Mouse (Mus musculus) frontal cortex, postnatal 10 days (tissue): Measurements from ENCODE around the gene Hmx2.

Source experiments
- DNase-seq, 2 experiments: peaks; one replicate each; pipeline ENCODE4 v3.0.0; 2022; ENCODE audit warnings: low spot score in 2 of 2, mixed read lengths in 1 of 2

Gene Hmx2

DNA sequence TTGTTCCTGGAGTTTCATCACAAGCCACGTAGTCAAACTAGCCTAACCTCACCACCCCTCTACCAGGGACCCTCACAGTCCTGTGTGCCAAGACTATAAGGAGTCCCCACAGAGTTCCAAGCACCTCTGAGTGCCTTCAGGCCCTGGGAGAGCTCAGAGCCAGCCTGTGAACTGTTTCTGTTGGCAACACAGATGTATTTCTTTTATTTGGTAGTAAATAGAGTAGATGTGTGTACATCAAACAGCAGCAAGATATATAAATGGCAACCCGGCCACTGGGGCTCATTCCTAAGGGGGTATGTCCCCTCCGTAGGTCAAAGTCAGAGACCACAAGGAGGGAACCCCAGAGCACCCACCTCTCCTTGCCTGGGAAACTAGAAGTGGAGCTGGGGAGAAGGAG lies at the start of gene Hmx2:
Hmx2 (plus strand) TSS at position 301 of the 400 bp plus-strand sequence.
- no peak for DNase-seq

DNA sequence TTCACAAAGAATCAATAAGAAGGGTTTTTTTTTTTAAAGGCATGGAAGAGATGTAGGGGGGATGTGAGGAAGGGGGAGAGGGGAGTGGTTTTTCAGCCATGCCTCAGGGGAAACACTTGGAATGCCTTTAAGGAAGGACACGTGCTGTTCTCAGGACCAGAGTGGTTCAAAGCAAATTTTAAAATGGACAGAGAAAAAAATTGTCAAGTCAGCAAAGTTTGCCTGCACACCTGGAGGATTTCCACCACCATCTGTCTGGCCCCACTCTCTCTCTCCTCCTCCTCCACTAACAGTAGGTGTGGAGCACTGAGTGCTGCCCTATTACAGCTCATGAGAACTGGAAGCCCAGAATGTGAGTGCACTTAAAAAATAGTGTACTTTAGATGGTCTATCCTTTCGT lies 44.8 kb upstream of the Hmx2 start:
- DNase-seq, result no peak

DNA sequence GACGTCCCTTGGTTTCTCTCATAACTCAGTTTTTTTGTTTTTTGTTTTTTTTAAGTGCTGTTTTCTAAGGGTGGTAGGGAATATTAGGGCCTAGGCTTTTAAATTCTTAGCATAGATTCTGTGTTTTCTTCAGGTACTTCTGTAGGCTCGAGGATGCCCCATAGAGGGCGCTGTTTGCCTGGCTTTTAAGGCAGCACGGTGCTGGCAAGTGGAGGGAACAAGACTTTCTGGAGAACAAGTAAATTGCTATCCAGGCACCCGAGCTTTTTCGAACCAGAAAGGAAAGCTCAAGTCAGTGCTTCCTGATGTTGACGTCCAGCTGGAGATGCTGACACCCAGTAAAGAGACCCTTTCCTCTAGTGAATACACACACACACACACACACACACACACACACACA lies 8.6 kb upstream of the Hmx2 start:
- peak; percentile 53 to 76 for DNase-seq

DNA sequence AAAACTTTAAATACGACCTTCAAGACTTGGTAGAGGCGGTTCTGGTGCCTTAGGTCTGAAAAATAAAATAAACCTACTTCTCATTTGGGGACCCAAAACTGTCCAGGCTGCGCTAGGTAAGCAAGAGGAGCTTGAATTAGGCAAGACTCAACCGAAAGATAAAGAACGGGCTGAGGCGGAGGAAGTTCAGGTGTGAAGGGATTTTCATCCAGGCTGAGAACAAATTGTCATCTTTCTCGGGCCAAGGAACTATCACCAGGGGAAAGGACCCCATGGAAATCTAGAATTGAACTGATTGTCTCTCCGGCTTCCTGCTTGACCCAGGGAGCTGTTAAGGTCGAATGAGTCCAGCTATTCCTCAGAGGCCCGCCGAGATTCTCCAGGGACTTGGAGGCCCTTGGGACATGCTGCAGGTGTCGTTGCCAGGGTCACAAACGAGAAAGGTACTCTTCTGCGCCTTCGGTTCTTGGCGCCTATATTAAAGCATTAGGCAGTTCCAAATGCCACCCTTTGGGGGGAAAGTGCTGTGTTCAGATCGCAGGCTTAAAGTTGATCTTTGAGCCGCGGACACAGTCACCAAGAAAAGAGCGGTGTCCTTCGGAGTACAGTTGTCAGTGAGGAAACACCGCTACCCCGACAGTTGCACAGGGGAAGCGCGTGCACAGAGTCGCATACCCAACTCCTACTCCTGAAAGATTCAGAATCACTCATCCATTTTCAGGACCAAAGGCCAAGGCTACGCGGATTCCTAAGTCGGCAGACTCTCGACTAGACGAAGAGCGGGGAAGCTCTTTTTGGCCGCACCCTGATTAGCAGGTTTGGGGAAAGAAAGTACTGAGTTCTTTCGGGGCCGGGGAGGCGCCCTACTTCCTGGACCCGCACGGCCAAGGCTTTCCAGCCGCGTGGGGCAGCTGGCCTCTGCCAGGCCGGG lies 7.1 kb upstream of the Hmx2 start:
- no peak for DNase-seq

DNA sequence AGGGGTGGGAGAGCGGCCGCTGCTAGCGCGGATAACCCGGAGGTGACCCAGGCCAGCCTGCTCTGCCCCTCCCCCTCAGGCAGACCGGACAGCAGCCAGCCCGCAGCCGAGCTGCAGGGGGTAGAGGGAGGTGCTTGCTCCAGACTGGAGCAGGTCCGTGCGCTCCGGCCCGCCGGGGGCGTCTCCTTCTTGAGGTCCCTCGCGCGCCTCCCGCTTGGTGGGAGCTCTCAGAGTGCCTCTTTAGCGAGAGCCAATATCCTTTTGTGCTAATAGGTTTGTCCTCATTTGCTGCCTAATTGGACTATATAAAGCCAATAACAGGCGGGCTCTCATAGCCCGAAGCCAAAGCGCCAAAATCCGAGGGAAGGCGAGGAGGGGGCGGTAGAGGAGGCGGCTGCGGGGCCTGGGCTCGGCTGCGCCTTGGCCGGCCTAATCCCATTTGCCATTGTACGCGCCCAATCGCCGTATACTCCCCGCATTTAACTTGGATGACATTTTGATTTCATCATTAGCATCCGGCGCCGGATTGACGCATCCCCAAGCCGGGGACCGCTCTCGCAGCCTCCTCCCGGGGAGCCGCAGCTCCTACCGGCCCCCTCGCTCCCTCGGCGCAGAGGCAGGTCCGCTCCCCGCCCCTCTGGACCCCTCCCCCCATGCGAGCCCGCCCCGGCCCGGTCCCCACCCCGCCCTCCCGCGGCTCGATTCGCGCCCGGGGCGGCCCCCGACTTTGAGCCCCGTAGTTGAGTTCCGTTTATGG lies 6.3 kb upstream of the Hmx2 start, which contains the start of gene Hmx3:
Hmx3 (plus strand) TSS at position 753 of the 757 bp plus-strand sequence.
- no peak for DNase-seq

DNA sequence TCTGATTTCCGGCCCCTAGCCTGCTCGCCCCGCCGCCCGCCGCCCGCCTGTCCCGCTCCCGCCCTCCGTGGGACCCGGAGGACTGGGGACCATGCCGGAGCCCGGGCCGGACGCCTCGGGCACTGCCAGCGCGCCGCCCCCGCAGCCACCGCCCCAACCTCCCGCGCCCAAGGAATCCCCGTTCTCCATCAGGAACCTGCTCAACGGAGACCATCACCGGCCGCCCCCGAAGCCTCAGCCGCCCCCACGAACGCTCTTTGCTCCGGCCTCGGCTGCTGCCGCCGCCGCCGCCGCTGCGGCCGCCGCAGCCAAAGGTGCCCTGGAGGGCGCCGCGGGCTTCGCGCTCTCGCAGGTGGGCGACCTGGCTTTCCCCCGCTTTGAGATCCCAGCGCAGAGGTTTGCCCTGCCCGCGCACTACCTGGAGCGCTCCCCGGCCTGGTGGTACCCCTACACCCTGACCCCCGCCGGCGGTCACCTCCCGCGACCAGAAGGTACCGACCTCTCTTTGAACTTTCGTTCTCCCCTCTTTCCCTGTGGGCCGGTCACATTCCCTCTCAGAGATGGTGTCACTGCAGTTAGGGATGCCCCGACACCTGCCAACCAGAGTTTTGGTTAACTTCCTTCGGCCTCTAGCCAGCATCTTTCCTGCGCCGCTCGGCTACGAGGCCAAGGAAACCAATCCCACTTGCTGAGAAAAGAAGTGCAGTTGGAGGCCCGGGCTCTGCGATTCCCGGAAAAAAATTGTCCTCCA lies 5.5 kb upstream of the Hmx2 start:
- DNase-seq, result no peak

DNA sequence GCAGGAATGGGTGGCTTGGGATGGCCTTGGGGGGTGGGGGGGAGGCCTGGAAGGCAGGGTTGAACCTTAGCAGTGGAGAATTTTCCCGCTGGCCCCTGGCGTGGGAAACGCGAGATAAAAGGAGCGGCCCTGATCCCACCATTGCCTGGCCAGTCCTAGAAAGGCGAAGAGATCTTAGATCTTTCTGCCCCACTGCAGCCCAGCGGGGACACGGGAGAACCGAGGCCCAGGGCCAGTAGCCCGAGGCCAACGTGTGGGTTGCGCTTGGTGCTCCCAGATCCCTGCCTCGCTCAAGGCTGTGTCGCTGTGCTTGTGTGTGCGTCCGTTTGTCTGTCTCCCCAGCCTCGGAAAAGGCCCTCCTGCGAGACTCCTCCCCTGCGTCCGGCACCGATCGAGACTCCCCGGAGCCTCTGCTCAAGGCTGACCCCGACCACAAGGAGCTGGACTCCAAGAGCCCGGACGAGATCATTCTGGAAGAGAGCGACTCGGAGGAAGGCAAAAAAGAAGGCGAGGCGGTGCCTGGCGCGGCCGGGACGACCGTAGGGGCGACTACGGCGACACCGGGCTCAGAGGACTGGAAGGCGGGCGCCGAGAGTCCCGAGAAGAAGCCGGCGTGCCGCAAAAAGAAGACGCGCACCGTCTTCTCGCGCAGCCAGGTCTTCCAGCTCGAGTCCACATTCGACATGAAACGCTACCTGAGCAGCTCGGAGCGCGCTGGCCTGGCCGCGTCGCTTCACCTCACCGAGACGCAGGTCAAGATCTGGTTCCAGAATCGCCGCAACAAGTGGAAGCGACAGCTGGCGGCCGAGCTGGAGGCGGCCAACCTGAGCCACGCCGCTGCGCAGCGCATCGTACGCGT lies 4.7 kb upstream of the Hmx2 start:
- no peak for DNase-seq

DNA sequence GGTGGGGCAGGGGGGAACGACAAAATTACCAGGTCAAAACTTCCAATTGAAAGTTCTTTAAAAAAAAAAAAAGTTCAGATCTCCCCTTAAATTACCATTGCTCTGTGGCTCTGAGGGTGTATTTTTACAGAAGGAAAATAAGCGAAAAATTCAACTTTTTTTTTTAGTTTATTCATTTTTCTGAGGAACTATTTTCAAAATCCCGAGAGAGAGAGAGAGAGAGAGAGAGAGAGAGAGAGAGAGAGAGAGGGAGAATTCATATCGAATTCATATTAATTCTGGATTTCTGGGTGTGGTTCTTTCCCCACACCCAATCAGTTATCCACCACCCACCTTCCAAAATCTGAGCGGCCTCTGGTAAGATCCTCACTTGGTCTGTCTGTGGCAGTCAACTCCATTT lies 3.7 kb upstream of the Hmx2 start:
- no peak for DNase-seq

DNA sequence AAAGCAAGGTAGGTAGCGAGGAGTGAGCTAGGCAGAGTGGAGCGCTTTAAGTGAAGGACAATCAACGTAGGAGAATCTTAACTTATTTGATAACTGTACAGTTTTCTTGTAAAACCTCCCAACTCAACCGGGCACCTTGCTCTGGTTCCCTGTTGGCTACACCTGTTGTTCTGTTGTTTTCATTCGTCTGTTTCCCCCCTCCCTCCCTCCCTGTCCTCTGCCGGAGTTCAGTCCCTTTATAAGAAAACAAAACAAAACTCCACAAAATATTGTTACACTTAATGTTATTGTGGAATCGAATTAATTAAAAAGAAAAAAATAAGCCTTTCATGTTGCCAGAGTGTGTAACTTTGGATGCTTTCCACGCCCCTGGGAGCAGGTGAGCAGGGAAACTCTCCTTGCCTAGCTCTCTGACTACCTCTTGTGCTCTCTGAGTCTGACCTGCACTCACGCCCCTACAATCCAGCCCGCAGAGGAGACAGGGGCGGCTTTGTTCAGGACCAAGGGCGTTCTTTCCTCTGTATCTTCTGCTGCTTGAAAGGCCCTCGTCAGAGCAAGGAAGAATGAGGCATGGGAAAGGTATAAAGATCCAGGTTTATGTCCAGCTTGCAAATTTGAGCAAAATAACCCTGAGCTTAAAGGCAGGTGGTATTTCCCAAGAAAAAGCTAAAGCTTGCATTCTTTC lies 2.7 kb upstream of the Hmx2 start:
- DNase-seq, result no peak

DNA sequence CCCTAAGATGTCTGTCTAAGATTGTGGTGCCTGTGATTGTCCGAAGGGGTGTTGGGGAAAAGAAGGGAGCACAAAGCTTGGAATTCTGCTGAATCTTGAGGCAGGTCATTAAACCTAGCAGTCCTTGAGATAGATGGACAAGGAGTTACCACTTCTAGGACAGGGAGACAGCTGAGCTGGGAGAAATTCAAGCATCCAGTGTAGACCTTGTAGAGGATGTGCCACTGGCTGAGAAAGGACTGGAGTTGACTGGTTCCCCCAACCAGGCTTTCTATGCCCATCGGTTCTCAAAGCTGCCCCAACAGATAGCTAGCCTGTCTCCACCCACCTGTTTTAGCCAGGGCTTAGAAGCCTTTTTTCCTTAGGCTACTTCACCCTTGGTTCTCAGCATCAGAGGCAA lies 2.1 kb upstream of the Hmx2 start:
- no peak for DNase-seq

DNA sequence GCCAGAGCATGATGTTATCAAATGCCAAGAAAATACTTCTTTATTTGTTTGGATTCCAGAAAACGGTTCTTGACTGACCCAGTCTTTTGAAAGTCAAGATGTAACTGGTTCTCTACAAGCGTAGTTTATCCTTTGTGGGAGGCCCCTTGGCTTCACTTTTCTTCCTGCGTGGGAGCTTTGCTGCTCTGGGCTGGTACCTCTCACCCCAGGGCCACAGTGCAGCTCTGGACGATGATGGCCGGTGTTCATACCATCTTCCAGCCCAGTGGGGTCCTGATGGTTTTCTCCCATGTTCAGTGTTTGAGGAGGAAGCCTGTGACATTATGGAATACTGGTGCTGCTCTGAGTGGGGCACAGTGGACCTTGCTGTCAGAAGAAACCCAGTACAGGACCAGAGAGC lies 1.1 kb upstream of the Hmx2 start:
- DNase-seq, result no peak

DNA sequence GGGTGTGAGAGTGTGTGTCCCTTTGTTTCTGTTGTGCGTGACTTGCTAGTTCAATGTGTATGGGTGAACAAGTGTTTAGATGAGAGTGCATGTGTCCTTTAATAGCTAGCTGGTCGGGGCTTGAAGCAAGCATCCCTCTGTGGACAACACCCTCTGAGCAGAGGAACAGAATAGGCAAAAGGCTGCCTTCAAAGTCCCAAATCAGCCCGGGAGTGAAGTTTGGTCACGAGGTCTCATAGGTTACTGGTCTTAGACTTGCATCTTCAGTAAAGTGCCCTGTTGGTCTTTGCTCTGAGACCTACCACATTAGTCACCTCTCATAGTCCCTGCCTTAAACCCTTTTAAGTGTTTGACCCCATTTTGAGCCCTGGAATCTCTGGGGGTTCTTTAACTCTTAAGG lies 2.9 kb downstream of the Hmx2 start:
- no peak for DNase-seq

DNA sequence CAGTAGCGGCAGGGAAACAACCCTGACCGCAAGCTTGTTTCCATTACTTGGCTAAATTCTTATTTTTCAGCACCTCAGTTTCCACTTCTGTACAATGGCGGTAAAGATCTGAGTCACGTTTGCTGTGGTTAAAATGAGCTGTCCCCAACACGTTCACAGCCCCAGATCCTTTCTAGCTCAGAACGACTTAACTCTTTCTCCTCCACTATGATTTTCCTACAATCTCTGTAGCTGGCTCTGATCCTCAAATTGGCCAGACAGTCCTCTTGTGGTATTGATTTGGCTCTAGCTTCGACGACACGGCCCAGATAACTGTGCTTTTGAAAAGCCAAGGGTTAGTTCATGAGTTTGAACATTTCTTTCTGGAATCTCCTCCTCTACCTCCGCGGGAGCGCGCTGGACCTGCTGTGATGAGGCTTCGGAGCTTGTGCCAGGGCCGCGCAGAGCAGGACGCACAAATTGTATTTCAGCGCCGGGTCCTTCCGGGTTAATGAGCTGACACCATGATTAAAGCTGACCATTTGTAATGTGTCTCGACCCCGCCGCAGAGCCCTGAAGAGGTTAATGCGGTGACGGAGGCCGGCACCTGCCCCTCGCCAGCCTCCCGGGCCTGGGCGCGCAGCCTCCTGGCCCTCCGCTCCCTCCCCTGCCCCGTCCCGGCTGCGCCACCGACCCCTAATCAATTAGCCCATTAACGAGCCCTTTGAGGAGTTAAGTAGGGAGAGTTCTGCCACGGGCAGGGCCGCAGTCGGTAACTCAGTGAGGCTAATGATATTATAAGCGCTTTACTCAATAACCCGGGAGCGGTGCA lies 3.6 kb downstream of the Hmx2 start:
- DNase-seq, result no peak

DNA sequence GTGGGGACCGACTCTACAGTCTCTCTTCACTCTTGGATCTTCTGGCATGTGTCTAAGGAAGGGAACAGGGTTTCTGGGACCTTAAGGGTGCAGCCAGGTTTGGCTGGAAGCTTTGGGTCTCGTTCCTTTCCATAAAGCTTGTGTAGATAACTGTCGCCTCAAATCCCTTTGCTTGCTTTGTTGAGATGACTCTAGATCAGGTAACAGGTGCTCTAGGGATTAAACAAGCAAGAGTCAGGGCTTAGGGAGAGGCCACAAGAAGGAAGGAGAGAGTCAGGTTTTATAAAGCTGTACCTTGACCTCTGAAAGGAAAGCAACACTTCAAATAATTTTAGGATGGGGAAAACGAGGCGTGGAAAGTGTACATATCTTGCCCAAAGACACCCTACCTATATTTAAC lies 4.2 kb downstream of the Hmx2 start:
- no peak for DNase-seq

DNA sequence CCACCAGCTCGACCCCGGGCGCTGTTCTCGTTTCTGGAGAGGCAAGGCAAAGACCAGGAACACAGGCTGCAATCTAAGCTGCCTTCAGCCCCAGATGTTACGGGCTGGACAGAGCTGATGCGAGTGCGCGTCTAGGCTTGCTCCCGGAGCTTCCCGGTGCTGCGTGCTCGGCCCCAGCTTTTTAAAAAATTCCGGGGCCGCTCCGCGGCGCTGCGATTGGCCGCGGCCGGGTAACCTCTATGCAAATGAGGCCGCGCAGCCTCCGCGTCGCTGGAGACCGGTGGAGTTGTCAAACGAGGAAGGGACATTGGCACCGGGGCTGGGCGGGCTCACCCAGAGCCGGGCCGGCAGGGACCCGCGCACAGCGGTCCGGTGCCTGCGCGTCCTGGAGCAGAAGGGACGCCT lies 5.2 kb downstream of the Hmx2 start:
- DNase-seq, result no peak

DNA sequence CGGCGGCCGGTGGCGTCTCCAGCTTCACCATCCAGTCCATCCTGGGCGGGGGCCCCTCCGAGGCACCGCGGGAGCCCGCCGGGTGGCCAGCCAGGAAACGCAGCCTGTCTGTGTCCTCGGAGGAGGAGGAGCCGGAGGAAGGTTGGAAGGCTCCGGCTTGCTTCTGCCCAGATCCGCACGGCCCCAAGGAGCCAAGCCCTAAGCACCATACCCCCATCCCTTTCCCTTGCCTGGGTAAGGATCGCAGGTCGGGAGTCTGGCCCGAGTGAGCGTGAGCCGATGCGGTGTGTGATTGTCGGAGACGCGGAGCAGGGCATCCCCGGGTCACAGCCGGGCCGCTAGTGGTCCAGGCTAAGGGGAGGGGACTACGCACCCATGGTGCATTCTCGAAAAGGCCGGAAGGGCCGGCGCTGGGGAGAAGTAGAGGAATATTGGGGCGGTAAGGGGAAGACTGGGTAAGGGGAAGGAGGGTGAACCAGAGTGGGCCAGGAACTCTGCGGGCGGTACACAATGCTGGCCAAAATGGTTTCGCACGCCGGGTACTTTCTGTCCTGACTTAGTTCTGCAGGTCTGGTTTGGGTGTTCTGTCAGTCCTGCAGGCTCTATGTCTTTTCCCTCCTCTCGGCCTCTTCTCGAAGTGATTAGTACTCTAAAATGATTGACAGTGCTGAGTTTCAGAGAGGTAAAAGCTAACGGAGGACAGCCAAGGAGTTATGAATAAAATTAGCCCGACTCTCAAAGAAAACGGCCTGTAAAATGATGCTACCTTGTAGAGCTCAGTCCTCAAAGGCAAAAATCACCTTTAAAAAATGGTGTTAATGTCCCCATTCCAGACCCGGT lies 6.0 kb downstream of the Hmx2 start:
- DNase-seq, result no peak

DNA sequence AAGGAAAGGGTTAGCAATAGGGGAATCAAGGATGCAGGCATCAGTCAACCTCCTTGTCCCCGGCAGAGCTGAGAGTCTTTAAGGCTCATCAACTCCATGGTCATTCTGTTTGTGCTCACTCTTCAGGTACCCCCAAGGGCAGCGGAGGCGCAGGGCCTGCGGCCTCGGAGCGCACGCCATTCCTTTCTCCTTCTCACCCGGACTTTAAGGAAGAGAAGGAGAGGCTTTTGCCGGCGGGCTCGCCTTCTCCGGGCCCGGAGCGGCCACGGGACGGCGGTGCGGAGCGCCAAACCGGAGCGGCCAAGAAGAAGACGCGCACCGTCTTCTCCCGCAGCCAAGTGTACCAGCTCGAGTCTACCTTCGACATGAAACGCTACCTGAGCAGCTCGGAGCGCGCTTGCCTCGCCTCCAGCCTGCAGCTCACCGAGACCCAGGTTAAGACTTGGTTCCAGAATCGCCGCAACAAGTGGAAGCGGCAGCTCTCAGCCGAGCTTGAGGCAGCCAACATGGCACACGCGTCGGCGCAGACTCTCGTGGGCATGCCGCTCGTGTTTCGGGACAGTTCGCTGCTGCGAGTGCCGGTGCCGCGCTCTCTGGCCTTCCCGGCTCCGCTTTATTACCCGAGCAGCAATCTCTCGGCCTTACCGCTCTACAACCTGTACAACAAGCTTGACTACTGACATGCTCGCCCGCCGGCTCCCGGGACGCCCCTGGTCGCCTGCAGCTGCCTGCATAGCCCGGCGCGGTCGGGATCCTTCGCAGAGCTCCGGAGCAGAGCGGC lies 6.9 kb downstream of the Hmx2 start:
- no peak for DNase-seq

DNA sequence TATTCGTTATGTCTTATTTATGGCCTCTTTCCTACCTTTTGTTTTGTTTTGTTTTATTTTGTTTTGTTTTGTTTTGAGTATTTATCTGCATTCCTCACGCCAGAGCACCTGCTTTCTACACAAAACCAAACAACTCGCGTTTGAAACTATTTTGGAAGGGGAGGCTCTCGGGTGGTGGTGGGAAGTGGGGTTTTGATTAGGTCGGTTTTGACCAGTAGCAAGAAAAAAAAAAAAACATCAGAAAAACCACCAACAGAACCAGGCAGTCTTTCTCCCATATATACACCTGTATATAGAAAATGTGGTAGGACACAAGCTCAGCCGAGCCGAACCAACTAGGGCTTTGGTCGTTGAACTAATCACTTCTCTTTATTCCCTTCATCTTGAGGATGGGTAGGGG lies 7.5 kb downstream of the Hmx2 start:
- no peak for DNase-seq
